Mouse (Mus musculus) testis, adult 2 months (tissue): Measurements from ENCODE around the gene D430042O09Rik.

Experiments
- CTCF ChIP-seq: fragments of 200-500 bp; IDR thresholded peaks from 2 replicates; pipeline ENCODE4 v1.5.1; 2012; ENCODE audit warnings: low read depth, mild to moderate bottlenecking, inconsistent platforms, low read length, moderate library complexity; ENCODE audit not compliant: control insufficient read depth, insufficient read depth, insufficient replicate concordance
- POLR2A ChIP-seq: fragments of 200-500 bp; IDR thresholded peaks from 2 replicates; pipeline ENCODE4 v1.6.1; 2012; ENCODE audit warnings: low read depth, mild to moderate bottlenecking, inconsistent platforms, low read length, moderate library complexity; ENCODE audit not compliant: control insufficient read depth

DNA sequence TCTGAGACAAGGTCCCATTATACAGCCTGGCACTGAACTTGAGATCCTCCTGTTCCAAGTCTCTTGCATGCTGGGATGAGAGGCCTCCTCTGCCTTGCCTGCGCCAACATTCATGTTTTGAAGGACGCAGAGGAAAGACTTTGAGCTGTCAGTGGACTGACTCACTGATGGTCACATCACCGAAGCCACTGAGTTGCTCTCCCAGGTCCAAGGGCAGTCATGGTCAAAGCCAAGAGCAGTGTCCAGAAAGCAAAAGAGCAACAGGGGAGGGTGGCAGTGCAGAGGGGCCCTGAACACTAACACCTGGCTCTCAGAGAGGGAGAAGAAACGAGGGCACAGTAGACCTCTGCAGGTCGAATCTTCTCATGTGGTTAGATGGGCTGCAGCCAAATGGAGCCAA lies 185.9 kb downstream of the D430042O09Rik start:
- TF ChIP-seq CTCF, result no peak
- TF ChIP-seq POLR2A, result no peak
